Mouse (Mus musculus) hindbrain, embryonic 14.5 days (tissue): Measurements from ENCODE around the gene Meis3. TPM values are rescaled to one million over a fixed set of nuclear protein-coding genes. Genes with fewer than 3 reads are reported as not detected.

ENCODE experiments used
- ATAC-seq: fragments of 200-750 bp; cut with Nextera tagmentation; 2 replicates; pipeline ENCODE4 v1.8.0; 2017; ENCODE audit warnings: moderate number of reproducible peaks, mild to moderate bottlenecking, moderate TSS enrichment, moderate library complexity; ENCODE audit not compliant: low FRiP score
- DNase-seq: peaks from one replicate; pipeline ENCODE4 v3.0.0-alpha.2; 2015; ENCODE audit warnings: low spot score
- H3K27ac ChIP-seq: fragments of 300-500 bp; sonication (generic); 2 replicates; pipeline ENCODE4 v1.5.1; 2014; ENCODE audit warnings: mild to moderate bottlenecking, moderate library complexity
- H3K27me3 ChIP-seq: fragments of 300-500 bp; sonication (generic); 2 replicates; pipeline ENCODE4 v1.6.1; 2014; ENCODE audit warnings: mild to moderate bottlenecking, low read length, mixed read lengths; ENCODE audit not compliant: control insufficient read depth, insufficient read depth
- H3K36me3 ChIP-seq: fragments of 300-500 bp; sonication (generic); replicated peaks from 2 replicates; pipeline ENCODE4 v1.6.1; 2014; ENCODE audit not compliant: control insufficient read depth, insufficient read depth
- H3K4me1 ChIP-seq: fragments of 300-500 bp; sonication (generic); replicated peaks from 2 replicates; pipeline ENCODE4 v1.6.1; 2014; ENCODE audit warnings: antibody characterized with exemption, low read length, mixed read lengths; ENCODE audit not compliant: control insufficient read depth, insufficient read depth
- H3K4me2 ChIP-seq: fragments of 300-500 bp; sonication (generic); replicated peaks from 2 replicates; pipeline ENCODE4 v1.6.1; 2014; ENCODE audit warnings: mild to moderate bottlenecking, moderate library complexity
- H3K4me3 ChIP-seq: fragments of 300-500 bp; sonication (generic); replicated peaks from 2 replicates; pipeline ENCODE4 v1.5.1; 2014; ENCODE audit warnings: mild to moderate bottlenecking, low read length
- H3K9ac ChIP-seq: fragments of 300-500 bp; sonication (generic); 2 replicates; pipeline ENCODE4 v1.6.1; 2014
- H3K9me3 ChIP-seq: fragments of 300-500 bp; sonication (generic); 2 replicates; pipeline ENCODE4 v1.6.1; 2016; ENCODE audit warnings: low read length; ENCODE audit not compliant: control insufficient read depth
- WGBS: fragments of 180-500 bp; shearing (Covaris S2); extraction: QIAGEN DNeasy Blood & Tissue Kit; methylation state at CpG from one replicate; pipeline ENCODE4 v1.1.7; 2014; 5-methylcytosine and 5-hydroxymethylcytosine counted together
- polyA plus RNA-seq: library from polyadenylated mRNA; unstranded; fragments of >200 nt; fragmentation: Nextera tagmentation; extraction: Ambion mirVana; gene quantifications from 2 replicates; pipeline ENCODE4 v1.2.1, GENCODE M21; 2014

Meis3 gene
- polyA plus RNA-seq, 1 experiment from 2014 or later, result 121 TPM

DNA sequence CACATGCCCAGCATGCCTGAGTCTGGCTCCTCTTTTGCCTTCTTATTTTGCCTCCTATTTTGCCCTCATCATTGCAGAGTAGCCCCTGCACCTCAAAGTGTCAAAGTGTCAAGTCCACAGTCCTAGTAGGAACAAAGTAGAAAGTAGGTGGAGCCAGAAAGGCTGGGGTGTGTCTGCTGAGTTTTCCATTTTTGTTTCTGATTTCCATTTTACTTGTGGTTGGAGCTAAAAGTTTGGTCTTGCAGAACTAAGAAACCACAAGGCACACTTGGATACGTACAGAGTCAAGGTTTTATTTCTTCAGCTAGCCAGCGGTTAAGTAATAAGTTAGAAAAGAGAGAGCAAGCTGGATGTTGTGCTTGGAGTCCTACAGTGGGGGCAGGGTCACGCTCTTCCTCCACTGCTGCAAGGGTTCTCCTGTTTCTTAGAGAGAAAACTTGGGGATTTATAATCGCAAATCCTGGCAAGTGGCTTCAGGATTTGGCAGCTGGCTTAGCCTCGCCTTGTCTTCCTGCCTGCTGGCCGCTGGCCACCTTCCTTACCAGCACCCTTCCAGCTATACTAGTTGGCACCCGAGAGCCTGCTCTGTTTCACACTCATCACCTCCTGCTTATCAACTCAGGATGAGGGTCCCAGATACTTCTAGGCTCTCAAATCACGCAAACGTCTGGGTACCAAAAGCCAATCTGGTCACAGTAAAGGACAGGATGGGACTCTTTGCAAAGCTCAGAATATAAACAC, 19.6 kb upstream of the Meis3 start:
- ATAC-seq, result no peak
- whole genome bisulfite sequencing, result 79% methylated on average over 9 of the region's 9 CpGs
- Histone ChIP-seq H3K27ac (no peak overlapping the region), H3K36me3 (peaks cover 14% of the 10 kb centered on the region; the same call in 1 of the 2 replicates), H3K4me3 (no peak overlapping the region), H3K9me3 (no peaks in the 10 kb centered on the region), H3K4me2 (no peak overlapping the region), H3K4me1 (no peaks in the 10 kb centered on the region; the same call in 1 of the 2 replicates), H3K9ac (no peak overlapping the region), H3K27me3 (peaks cover 8% of the 10 kb centered on the region; the same call in 1 of the 2 replicates)
- DNase-seq, result no peak

DNA sequence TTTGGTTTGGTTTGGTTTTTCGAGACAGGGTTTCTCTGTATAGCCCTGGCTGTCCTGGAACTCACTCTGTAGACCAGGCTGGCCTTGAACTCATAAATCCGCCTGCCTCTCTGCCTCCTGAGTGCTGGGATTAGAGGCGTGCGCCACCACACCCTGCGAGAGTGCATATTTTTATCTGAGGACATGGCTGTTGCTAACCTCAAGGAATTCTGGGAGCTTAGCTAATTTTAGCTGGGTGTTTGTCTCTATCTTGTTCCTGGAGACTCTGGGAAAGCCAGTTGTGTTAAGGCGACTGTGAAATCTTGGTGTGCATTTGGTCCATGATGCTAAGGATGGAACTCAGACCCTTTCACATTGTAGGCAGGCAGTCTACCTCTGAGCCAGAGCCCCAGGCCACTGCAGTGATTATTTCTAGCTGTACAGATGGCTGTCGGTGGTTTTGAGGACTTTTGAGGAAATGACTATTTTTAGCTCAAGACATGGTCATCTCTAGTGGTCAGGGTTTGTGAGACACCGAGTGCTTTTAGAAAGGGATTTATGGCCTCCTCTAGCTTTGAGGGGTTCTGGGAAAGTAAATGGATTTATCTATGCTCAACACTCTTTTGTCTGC, 18.7 kb upstream of the Meis3 start:
- peaks cover 9% of the 10 kb centered on the region; the same call in 1 of the 2 replicates for H3K36me3 ChIP-seq
- DNase-seq (no peak), ATAC-seq (no peak)
- WGBS, result 85% methylated on average over 8 of the region's 8 CpGs
- H3K4me2 ChIP-seq, result no peak overlapping the region
- H3K27me3 ChIP-seq, result peaks cover 8% of the 10 kb centered on the region; the same call in 1 of the 2 replicates
- no peak overlapping the region for H3K27ac ChIP-seq
- H3K4me1 ChIP-seq, result no peaks in the 10 kb centered on the region; the same call in 1 of the 2 replicates
- H3K9me3 ChIP-seq, result no peaks in the 10 kb centered on the region
- H3K9ac ChIP-seq, result no peak overlapping the region
- no peak overlapping the region for H3K4me3 ChIP-seq

DNA sequence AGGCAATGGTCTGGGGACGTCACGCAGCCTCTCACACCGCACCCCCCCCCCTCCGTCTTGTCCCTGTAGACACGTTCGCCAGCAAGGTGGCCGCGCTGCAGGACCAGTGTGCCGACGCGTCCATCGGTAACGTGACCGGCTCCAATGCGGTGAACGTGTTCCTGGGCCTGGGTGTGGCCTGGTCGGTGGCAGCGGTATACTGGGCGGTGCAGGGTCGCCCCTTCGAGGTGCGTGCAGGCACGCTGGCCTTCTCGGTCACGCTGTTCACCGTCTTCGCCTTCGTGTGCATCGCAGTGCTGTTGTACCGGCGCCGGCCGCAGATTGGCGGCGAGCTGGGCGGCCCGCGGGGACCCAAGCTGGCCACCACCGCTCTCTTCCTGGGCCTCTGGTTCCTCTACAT, 16.2 kb upstream of the Meis3 start:
- ATAC-seq (0 out of 2 replicates have a peak, but pooled peaks have one; percentile 28), DNase-seq (no peak)
- Histone ChIP-seq H3K4me2 (peak overlapping the region; percentile 41), H3K9me3 (no peaks in the 10 kb centered on the region), H3K36me3 (peaks cover 9% of the 10 kb centered on the region; the same call in 1 of the 2 replicates), H3K9ac (peak overlapping the region; percentile 40; the same call in 1 of the 2 replicates), H3K27me3 (peaks cover 8% of the 10 kb centered on the region; the same call in 1 of the 2 replicates), H3K27ac (no peak overlapping the region), H3K4me3 (peak overlapping the region; percentile 5; the same call in 1 of the 2 replicates), H3K4me1 (no peaks in the 10 kb centered on the region)
- WGBS, result 5% methylated on average over 37 of the region's 39 CpGs

DNA sequence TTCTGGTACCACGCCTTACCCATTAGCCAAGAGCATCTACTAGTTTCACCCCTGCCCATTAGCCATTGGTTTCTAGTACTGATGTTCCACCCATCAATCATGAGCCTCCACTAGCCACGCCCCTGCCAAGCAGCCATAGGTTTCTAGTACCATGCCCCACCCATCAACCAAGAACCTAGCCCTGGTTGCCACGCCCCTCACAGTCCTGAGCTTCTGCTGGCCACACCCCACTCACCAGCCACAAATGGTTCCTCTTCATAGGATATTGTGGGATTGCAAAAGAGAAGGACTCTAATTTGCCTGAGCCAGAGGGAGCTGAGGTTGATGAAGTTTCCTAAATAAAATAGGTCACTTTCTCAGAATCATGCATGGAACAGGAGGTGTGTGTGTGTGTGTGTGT, 14.2 kb upstream of the Meis3 start:
- whole genome bisulfite sequencing, result 67% methylated on average over 3 of the region's 3 CpGs
- peaks cover 8% of the 10 kb centered on the region; the same call in 1 of the 2 replicates for H3K27me3 ChIP-seq
- no peak for DNase-seq
- H3K9ac ChIP-seq, result no peak overlapping the region
- no peaks in the 10 kb centered on the region for H3K4me1 ChIP-seq
- 0 out of 2 replicates have a peak, but pooled peaks cover 9% of the 10 kb centered on the region for H3K36me3 ChIP-seq
- H3K9me3 ChIP-seq, result no peaks in the 10 kb centered on the region
- no peak overlapping the region for H3K4me3 ChIP-seq
- no peak for ATAC-seq
- H3K27ac ChIP-seq, result no peak overlapping the region
- H3K4me2 ChIP-seq, result no peak overlapping the region

DNA sequence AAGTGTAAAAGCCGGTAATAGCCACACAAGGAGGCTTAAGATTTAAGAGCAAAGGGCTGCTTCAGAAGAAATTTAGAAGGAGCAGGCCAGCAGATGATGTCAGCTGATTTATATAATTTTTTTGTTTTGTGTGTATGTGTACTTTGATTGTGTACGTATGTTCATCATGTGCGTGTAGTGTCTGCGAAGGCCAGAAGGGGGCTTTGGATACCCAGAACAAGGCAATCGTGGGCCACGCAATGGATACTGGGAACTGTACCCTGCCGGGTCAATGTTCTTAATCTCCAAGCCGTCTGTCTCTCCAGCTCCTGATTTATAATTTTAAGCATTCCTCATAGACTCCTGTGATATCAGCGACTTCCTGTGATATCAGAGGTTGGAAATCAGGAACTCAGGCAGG, 13.6 kb upstream of the Meis3 start:
- 91% methylated on average over 9 of the region's 9 CpGs for WGBS
- Histone ChIP-seq H3K9me3 (no peaks in the 10 kb centered on the region), H3K27me3 (peaks cover 8% of the 10 kb centered on the region; the same call in 1 of the 2 replicates), H3K27ac (no peak overlapping the region), H3K4me3 (no peak overlapping the region), H3K4me1 (no peaks in the 10 kb centered on the region), H3K36me3 (0 out of 2 replicates have a peak, but pooled peaks cover 9% of the 10 kb centered on the region), H3K4me2 (no peak overlapping the region), H3K9ac (no peak overlapping the region)
- ATAC-seq, result no peak
- DNase-seq, result no peak

DNA sequence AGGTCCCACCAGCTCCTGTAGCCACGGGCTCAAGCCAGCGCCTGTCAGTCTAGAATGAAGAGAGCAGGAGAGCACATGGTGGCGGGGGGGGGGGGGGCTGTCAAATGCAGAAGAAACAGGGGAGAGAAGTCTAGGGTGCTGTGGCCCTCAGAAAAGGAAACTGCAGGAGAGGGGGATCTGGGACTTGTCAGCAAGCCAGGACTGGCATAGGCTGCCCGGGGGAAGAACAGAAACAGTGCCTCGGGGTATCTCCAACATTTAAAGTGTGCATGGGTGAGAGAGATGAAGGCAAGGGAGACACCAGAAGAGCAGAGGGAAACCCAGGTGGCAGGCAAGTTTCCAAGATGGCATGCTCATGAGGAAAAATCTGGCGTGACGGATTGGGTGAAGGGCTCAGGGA, 12.9 kb upstream of the Meis3 start:
- H3K27ac ChIP-seq, result no peak overlapping the region
- H3K4me2 ChIP-seq, result no peak overlapping the region
- no peak overlapping the region for H3K4me3 ChIP-seq
- peaks cover 8% of the 10 kb centered on the region; the same call in 1 of the 2 replicates for H3K27me3 ChIP-seq
- DNase-seq (no peak), ATAC-seq (no peak)
- no peaks in the 10 kb centered on the region for H3K9me3 ChIP-seq
- no peaks in the 10 kb centered on the region for H3K4me1 ChIP-seq
- 0 out of 2 replicates have a peak, but pooled peaks cover 5% of the 10 kb centered on the region for H3K36me3 ChIP-seq
- WGBS, result 75% methylated on average over 7 of the region's 7 CpGs
- H3K9ac ChIP-seq, result no peak overlapping the region

DNA sequence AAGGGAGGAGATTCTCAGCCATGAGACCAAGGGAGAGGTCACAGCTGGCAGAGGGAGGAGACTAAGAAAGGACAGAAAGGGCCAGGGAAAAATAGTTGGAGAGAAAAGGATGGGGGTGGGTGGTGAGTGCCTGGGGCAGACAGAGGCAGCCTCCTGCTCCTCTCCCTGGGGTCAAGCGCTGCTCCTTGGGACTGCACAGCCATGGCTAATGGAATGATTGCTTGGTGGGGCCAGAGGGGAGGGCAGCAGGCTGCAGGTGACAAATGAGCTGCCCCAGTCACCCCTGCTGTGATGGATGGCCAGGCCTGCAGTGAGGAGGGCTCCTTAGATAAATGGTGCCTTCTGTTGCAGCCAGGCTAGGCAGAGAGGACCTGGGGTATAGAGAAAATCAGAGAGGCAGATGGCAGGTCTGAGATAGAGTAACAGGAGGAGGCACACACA, 2.7 kb upstream of the Meis3 start:
- Histone ChIP-seq H3K4me2 (no peak overlapping the region), H3K36me3 (peaks cover under 1% of the 10 kb centered on the region), H3K4me1 (peaks cover 26% of the 10 kb centered on the region), H3K27me3 (no peaks in the 10 kb centered on the region), H3K9me3 (no peaks in the 10 kb centered on the region), H3K4me3 (no peak overlapping the region), H3K27ac (peak overlapping the region; percentile 80), H3K9ac (peak overlapping the region; percentile 76; the same call in 1 of the 2 replicates)
- no peak for DNase-seq
- WGBS, result 0% methylated on average over 1 of the region's 1 CpGs
- peak; percentile 15; the same call in 1 of the 2 replicates for ATAC-seq

DNA sequence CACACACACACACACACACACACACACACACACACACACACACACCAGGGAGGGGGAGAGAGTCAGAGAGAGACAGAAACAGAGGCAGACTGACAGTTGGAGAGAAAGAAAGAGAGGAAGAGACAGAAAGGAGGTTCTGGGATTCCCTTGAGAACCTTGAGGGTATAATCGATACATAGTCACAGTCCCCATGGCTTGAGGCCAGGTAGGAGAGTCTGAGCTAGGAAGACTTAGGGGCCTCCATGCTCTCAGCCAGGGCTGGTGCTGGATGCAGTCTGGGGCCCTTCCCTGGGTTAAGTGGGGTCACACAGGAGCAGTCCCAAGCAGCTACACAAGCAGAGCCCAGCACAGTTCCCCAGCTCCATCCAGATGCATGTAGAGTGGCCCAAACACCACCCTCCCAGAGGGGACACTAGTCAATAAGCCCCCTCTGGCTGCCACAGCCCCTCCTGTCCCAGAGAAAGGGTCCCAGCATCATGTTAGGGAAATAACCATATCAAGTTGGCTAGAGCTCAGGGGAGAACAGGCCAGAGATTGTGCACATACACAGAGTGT, 2.2 kb upstream of the Meis3 start:
- 32% methylated on average over 1 of the region's 1 CpGs for WGBS
- H3K9me3 ChIP-seq, result no peaks in the 10 kb centered on the region
- no peak for ATAC-seq
- H3K9ac ChIP-seq, result peak overlapping the region; percentile 76; the same call in 1 of the 2 replicates
- H3K27me3 ChIP-seq, result no peaks in the 10 kb centered on the region
- DNase-seq, result no peak
- H3K36me3 ChIP-seq, result peaks cover 6% of the 10 kb centered on the region
- H3K4me3 ChIP-seq, result no peak overlapping the region
- H3K4me1 ChIP-seq, result peaks cover 26% of the 10 kb centered on the region
- 0 out of 2 replicates have a peak overlapping the region, but pooled peaks have one; percentile 7 for H3K4me2 ChIP-seq
- peak overlapping the region; percentile 80 for H3K27ac ChIP-seq

DNA sequence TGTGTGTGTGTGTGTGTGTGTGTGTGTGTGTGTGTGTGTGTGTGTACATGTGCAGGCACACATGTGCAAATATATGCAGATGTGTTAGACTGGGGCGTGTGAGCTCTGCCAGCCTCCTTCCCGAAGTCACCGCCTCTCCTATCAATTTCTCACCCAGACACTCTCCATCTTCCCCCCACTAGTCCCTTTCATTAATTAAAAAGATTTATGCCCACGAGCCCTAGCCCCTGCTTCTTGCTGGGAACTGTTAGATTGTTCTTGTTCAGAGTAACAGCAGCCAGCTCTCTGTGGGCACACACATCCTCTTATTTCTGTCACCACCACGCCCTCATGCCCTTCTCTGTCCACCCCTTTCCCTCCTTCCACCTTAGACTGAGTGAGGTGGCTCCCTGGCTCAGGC, 1.7 kb upstream of the Meis3 start:
- no peak for ATAC-seq
- no peaks in the 10 kb centered on the region for H3K9me3 ChIP-seq
- WGBS, result 22% methylated on average over 5 of the region's 5 CpGs

More for the DNA sequence above, 1.7 kb upstream of the Meis3 start:
- Histone ChIP-seq H3K4me3 (no peak overlapping the region), H3K27ac (peak overlapping the region; percentile 80), H3K9ac (peak overlapping the region; percentile 76; the same call in 1 of the 2 replicates), H3K4me1 (peaks cover 26% of the 10 kb centered on the region), H3K36me3 (peaks cover 11% of the 10 kb centered on the region), H3K27me3 (no peaks in the 10 kb centered on the region), H3K4me2 (peak overlapping the region; percentile 68; the same call in 1 of the 2 replicates)
- DNase-seq, result no peak
